Mouse (Mus musculus) forebrain, embryonic 12.5 days (tissue): ENCODE results near the gene Aim2. TPM values are rescaled to one million over a fixed set of nuclear protein-coding genes. Genes with fewer than 3 reads are reported as not detected.

Experiments
- ATAC-seq: fragments of 200-750 bp; cut with Nextera tagmentation; 2 replicates; pipeline ENCODE4 v1.8.0; 2017; ENCODE audit warnings: moderate TSS enrichment; ENCODE audit not compliant: low FRiP score
- H3K27ac ChIP-seq: fragments of 300-500 bp; sonication (generic); 2 replicates; pipeline ENCODE4 v1.5.1; 2016; ENCODE audit warnings: mild to moderate bottlenecking
- H3K27me3 ChIP-seq: fragments of 300-500 bp; sonication (generic); 2 replicates; pipeline ENCODE4 v1.6.1; 2016; ENCODE audit warnings: mild to moderate bottlenecking
- H3K36me3 ChIP-seq: fragments of 300-500 bp; sonication (generic); replicated peaks from 2 replicates; pipeline ENCODE4 v1.6.1; 2016; ENCODE audit warnings: mild to moderate bottlenecking
- H3K4me1 ChIP-seq: fragments of 300-500 bp; sonication (generic); 2 replicates; pipeline ENCODE4 v1.6.1; 2016
- H3K4me2 ChIP-seq: fragments of 300-500 bp; sonication (generic); 2 replicates; pipeline ENCODE4 v1.6.1; 2016; ENCODE audit warnings: mild to moderate bottlenecking, moderate library complexity
- H3K4me3 ChIP-seq: fragments of 300-500 bp; sonication (generic); replicated peaks from 2 replicates; pipeline ENCODE4 v1.5.1; 2016; ENCODE audit warnings: mild to moderate bottlenecking
- H3K9ac ChIP-seq: fragments of 300-500 bp; sonication (generic); 2 replicates; pipeline ENCODE4 v1.6.1; 2016; ENCODE audit warnings: mild to moderate bottlenecking
- H3K9me3 ChIP-seq: fragments of 300-500 bp; sonication (generic); 2 replicates; pipeline ENCODE4 v1.6.1; 2016
- WGBS: fragments of 180-500 bp; shearing (Covaris S2); methylation state at CpG from one replicate; pipeline ENCODE4 v1.1.7; 2016; 5-methylcytosine and 5-hydroxymethylcytosine counted together
- polyA plus RNA-seq: library from polyadenylated mRNA; unstranded; fragments of >200 nt; fragmentation: Nextera tagmentation; extraction: Ambion mirVana; gene quantifications from 2 replicates; pipeline ENCODE4 v1.2.1, GENCODE M21; 2016

Aim2 gene
- polyA plus RNA-seq, 1 experiment from 2014 or later: 7.5 TPM

- H3K27ac ChIP-seq: no peak overlapping the region
- H3K4me3 ChIP-seq: no peak overlapping the region
- no peaks in the 10 kb centered on the region for H3K36me3 ChIP-seq
- H3K9ac ChIP-seq: no peak overlapping the region
- WGBS: 68% methylated on average over 2 of the region's 2 CpGs
- peaks cover 23% of the 10 kb centered on the region for H3K4me1 ChIP-seq
- H3K27me3 ChIP-seq: no peaks in the 10 kb centered on the region
- no peaks in the 10 kb centered on the region for H3K9me3 ChIP-seq
- no peak for ATAC-seq
- no peak overlapping the region for H3K4me2 ChIP-seq
These were observed 18.9 kb downstream of the Aim2 start for GRCm38 (mm10) chr1:173369611-173370010.

GRCm38 (mm10) chr1:173370456-173370855 lies 19.8 kb downstream of the Aim2 start:
- Histone ChIP-seq H3K4me1 (peaks cover 21% of the 10 kb centered on the region), H3K27me3 (no peaks in the 10 kb centered on the region), H3K36me3 (no peaks in the 10 kb centered on the region), H3K4me3 (no peak overlapping the region), H3K9me3 (no peaks in the 10 kb centered on the region), H3K9ac (no peak overlapping the region), H3K4me2 (no peak overlapping the region), H3K27ac (no peak overlapping the region)
- WGBS: 64% methylated on average over 6 of the region's 6 CpGs
- ATAC-seq: no peak

GRCm38 (mm10) chr1:173371586-173371985 lies 20.9 kb downstream of the Aim2 start:
- Histone ChIP-seq H3K4me2 (no peak overlapping the region), H3K4me3 (no peak overlapping the region), H3K27me3 (no peaks in the 10 kb centered on the region), H3K27ac (no peak overlapping the region), H3K4me1 (peaks cover 10% of the 10 kb centered on the region), H3K36me3 (no peaks in the 10 kb centered on the region), H3K9ac (no peak overlapping the region), H3K9me3 (no peaks in the 10 kb centered on the region)
- 81% methylated on average over 6 of the region's 6 CpGs for WGBS
- ATAC-seq: no peak

GRCm38 (mm10) chr1:173374020-173374419 lies 23.3 kb downstream of the Aim2 start:
- Histone ChIP-seq H3K9ac (no peak overlapping the region), H3K4me3 (no peak overlapping the region), H3K36me3 (no peaks in the 10 kb centered on the region), H3K9me3 (no peaks in the 10 kb centered on the region), H3K27me3 (no peaks in the 10 kb centered on the region), H3K27ac (no peak overlapping the region), H3K4me2 (no peak overlapping the region), H3K4me1 (no peaks in the 10 kb centered on the region)
- 87% methylated on average over 7 of the region's 7 CpGs for WGBS
- ATAC-seq: no peak

DNA sequence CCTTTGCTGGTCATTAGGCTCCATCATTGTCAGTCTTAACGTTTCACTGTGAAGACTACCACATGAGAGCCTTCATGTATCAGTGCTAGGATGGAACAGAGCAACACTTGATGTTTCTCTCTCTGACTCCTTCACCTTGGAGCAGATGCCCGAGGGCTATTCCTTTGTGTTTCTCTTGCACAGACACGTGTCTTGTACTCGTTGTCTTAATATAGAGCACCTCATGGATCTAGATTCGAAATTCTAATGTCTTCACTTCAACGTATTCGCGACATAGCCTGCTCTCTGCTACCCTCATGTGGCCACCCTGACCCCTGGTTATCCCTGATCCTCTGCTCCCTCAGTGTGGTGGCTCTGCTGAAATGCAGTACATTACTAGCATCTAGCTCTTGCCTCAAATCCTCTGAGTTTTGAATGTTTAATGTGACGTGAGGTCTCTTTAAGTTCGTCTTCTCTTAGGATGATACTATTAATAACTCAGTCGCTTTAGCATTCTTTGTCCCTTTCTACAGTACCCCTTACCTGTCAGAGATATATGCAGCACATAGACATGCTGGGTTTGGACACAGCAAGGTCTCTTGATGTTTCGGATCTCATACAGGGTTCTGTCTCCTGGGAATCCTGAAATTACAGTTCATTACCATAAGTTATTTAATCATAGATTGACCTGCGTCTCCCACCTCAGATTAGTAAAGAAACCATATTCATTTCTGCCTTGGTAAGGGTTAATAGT lies 26.9 kb downstream of the Aim2 start:
- H3K27me3 ChIP-seq: no peaks in the 10 kb centered on the region
- WGBS: 35% methylated on average over 13 of the region's 13 CpGs
- peak; percentile 55; the same call in 1 of the 2 replicates for ATAC-seq
- H3K27ac ChIP-seq: no peak overlapping the region
- H3K9ac ChIP-seq: no peak overlapping the region
- no peaks in the 10 kb centered on the region for H3K4me1 ChIP-seq
- H3K9me3 ChIP-seq: no peaks in the 10 kb centered on the region
- H3K4me3 ChIP-seq: no peak overlapping the region
- H3K36me3 ChIP-seq: no peaks in the 10 kb centered on the region
- no peak overlapping the region for H3K4me2 ChIP-seq

GRCm38 (mm10) chr1:173381436-173381835 lies 30.8 kb downstream of the Aim2 start:
- Histone ChIP-seq H3K36me3 (no peaks in the 10 kb centered on the region), H3K4me2 (no peak overlapping the region), H3K27ac (no peak overlapping the region), H3K9ac (no peak overlapping the region), H3K4me1 (no peaks in the 10 kb centered on the region), H3K27me3 (no peaks in the 10 kb centered on the region), H3K9me3 (no peaks in the 10 kb centered on the region), H3K4me3 (no peak overlapping the region)
- ATAC-seq: no peak
- 86% methylated on average over 6 of the region's 6 CpGs for WGBS

GRCm38 (mm10) chr1:173389431-173389830 lies 38.8 kb downstream of the Aim2 start:
- peak overlapping the region; percentile 81 for H3K27ac ChIP-seq
- peak overlapping the region; percentile 31 for H3K4me3 ChIP-seq
- no peaks in the 10 kb centered on the region for H3K27me3 ChIP-seq
- ATAC-seq: peak; percentile 52
- peaks cover 21% of the 10 kb centered on the region for H3K4me1 ChIP-seq
- H3K36me3 ChIP-seq: no peaks in the 10 kb centered on the region
- peak overlapping the region; percentile 33; the same call in 1 of the 2 replicates for H3K9ac ChIP-seq
- H3K4me2 ChIP-seq: peak overlapping the region; percentile 47
- no peaks in the 10 kb centered on the region for H3K9me3 ChIP-seq
- WGBS: 6% methylated on average over 3 of the region's 3 CpGs

DNA sequence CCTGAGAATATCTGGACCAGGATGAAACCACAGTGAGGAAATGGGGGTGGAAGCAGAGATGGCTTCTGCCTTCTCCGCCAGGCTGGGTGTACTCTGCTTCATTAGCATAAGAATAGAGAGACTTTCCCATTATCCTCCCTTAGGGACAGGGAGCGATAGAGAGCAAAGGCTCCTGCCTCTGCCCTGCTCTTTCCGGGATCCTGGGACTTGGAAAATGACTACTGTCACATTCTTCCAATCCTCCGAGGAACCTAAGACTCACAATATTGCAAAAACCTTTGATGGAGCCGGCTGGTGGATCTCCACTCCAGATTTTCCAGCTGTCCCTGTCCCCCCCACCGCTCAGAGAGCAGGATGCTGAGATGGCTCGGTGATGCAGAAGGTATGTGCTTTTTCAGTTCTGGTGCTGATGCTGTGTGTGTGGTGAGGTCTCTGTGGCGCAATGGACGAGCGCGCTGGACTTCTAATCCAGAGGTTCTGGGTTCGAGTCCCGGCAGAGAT lies 39.3 kb downstream of the Aim2 start:
- Histone ChIP-seq H3K36me3 (no peaks in the 10 kb centered on the region), H3K27ac (peak overlapping the region; percentile 81), H3K4me1 (peaks cover 21% of the 10 kb centered on the region), H3K4me2 (peak overlapping the region; percentile 47), H3K9me3 (no peaks in the 10 kb centered on the region), H3K27me3 (no peaks in the 10 kb centered on the region), H3K4me3 (peak overlapping the region; percentile 31), H3K9ac (peak overlapping the region; percentile 33; the same call in 1 of the 2 replicates)
- WGBS: 2% methylated on average over 13 of the region's 13 CpGs
- peak; percentile 93 for ATAC-seq

- 92% methylated on average over 6 of the region's 6 CpGs for WGBS
These were observed 41.1 kb downstream of the Aim2 start for GRCm38 (mm10) chr1:173391754-173392153.

GRCm38 (mm10) chr1:173398323-173398970 lies 47.8 kb downstream of the Aim2 start:
- Histone ChIP-seq H3K9me3 (no peaks in the 10 kb centered on the region), H3K4me3 (no peak overlapping the region), H3K4me1 (no peaks in the 10 kb centered on the region), H3K4me2 (no peak overlapping the region), H3K27me3 (no peaks in the 10 kb centered on the region), H3K36me3 (no peaks in the 10 kb centered on the region), H3K27ac (no peak overlapping the region), H3K9ac (no peak overlapping the region)
- WGBS: 41% methylated on average over 3 of the region's 3 CpGs
- ATAC-seq: peak; percentile 73

More at GRCm38 (mm10) chr1:173391754-173392153, 41.1 kb downstream of the Aim2 start:
- Histone ChIP-seq H3K36me3 (no peaks in the 10 kb centered on the region), H3K27ac (no peak overlapping the region), H3K4me2 (no peak overlapping the region), H3K9me3 (no peaks in the 10 kb centered on the region), H3K27me3 (no peaks in the 10 kb centered on the region), H3K4me3 (no peak overlapping the region), H3K9ac (no peak overlapping the region), H3K4me1 (peaks cover 21% of the 10 kb centered on the region)
- ATAC-seq: no peak

DNA sequence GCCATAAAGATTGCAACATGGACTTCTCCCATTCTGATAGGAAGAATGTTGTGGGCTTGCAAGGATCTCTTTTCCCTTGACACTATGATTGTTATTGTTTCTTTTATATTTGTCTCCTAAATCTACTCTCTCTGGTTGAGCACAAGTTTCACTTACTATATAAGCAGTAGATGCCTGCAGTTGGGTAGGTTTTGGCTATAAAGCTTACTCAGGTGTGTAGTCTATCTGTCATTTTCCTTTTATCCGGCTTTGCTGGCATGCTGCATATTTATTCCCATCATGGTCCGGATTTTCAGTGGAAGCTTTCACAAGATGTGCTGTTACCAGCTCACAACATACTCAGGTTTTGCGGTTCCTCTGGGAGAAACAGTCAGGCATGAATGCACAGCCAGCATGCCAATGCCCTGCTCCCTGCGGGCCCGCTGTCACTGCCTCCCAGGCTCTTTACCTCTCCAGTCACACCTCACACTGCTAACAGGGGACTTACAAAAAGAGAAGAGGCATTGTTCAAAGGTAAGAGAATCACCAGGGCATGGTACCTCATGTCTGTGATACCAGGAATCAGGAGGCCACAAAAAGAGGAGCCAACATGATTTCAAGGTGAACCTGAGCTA lies 54.1 kb downstream of the Aim2 start:
- Histone ChIP-seq H3K36me3 (no peaks in the 10 kb centered on the region), H3K27ac (no peak overlapping the region), H3K4me1 (no peaks in the 10 kb centered on the region), H3K27me3 (no peaks in the 10 kb centered on the region), H3K9me3 (no peaks in the 10 kb centered on the region), H3K4me2 (no peak overlapping the region), H3K9ac (no peak overlapping the region), H3K4me3 (no peak overlapping the region)
- WGBS: 80% methylated on average over 5 of the region's 5 CpGs
- no peak for ATAC-seq

DNA sequence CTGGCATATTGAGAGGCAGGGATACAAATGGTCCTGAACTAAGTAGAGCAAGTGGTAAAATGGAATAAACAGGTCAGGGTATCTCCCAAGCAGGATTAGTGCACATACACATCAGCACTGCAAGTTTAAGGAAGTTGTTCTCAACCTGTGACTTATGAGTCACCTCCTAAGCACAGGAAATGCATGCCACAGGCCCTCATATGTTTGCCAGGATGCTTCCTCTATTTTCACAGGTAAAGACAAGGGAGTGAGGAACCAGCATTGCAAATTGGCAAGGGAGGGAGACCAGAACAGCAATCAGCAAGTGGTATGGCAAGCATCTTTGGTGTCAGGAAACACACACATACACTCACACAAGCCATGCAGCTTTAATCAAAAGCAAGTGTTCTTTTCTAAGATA lies 58.4 kb downstream of the Aim2 start:
- no peaks in the 10 kb centered on the region for H3K4me1 ChIP-seq
- no peak overlapping the region for H3K4me2 ChIP-seq
- no peaks in the 10 kb centered on the region for H3K27me3 ChIP-seq
- H3K9me3 ChIP-seq: no peaks in the 10 kb centered on the region
- no peak overlapping the region for H3K9ac ChIP-seq
- H3K36me3 ChIP-seq: no peaks in the 10 kb centered on the region
- H3K27ac ChIP-seq: no peak overlapping the region
- ATAC-seq: no peak
- no peak overlapping the region for H3K4me3 ChIP-seq
